In genomic region chr5:17848733-17849132, GRCm38 (mm10) we compare ENCODE assay signal across 29 mouse cellular contexts. TPM values are rescaled to one million over a fixed set of nuclear protein-coding genes. Genes with fewer than 3 reads are reported as not detected.
A peak's percentile ranks its signal among the peaks of the same experiment; 100 is the strongest.
DNase-seq lines count a peak whose midpoint lies in the region; ATAC-seq and TF ChIP-seq lines count a peak whose summit lies in the region.
"Had no signal": no experiment of that assay in that cellular context is flagged by ENCODE, and none has a peak within 500 bp of the region (broad histone marks: within the 10 kb centered on the region; RNA-seq: fewer than 3 reads in every experiment).

No protein-coding gene starts in this region.

- H3K9me3 ChIP-seq in heart, embryonic 13.5 days = no peaks in the 10 kb centered on the region
- no peaks in the 10 kb centered on the region for H3K9me3 ChIP-seq in CH12.LX (replicated peaks; ENCODE audit: low read length)
- H3K9me3 ChIP-seq: embryonic facial prominence, embryonic 12.5 days; forebrain, embryonic 10.5 days; forebrain, embryonic 15.5 days; limb, embryonic 13.5 days; liver, embryonic 12.5 days; megakaryocyte, embryonic 14.5 days; midbrain, embryonic 12.5 days; neural tube, embryonic 12.5 days had no signal

- 70% methylated on average over 2 of the region's 2 CpGs for WGBS in heart, embryonic 13.5 days

- TF ChIP-seq CTCF in CH12.LX (conservative IDR thresholded peaks at IDR 0.05 in 1 of 2, IDR thresholded peaks at IDR 0.05 in 1 of 2; ENCODE audit: low read depth in 2 of 2, low read length in 2 of 2) = no peak

- TF ChIP-seq EP300 in CH12.LX (IDR thresholded peaks at IDR 0.05; ENCODE audit: low read length) = no peak

- H3K27me3 ChIP-seq in heart, embryonic 13.5 days (replicated peaks) = no peaks in the 10 kb centered on the region
- no peaks in the 10 kb centered on the region for H3K27me3 ChIP-seq in CH12.LX (replicated peaks)
- H3K27me3 ChIP-seq: embryonic facial prominence, embryonic 12.5 days; forebrain, embryonic 15.5 days; limb, embryonic 13.5 days; liver, embryonic 12.5 days; megakaryocyte, embryonic 14.5 days; midbrain, embryonic 12.5 days; neural tube, embryonic 12.5 days had no signal

- dilution Hi-C loops in CH12.LX (cut with MboI; ENCODE audit: extremely low pct_ligation_motif_present, extremely low pct_unique_long_range_greater_than_20kb, low sequenced_read_pairs) = no loop called here

- H3K36me3 ChIP-seq in heart, embryonic 13.5 days = no peaks in the 10 kb centered on the region
- peaks cover 2% of the 10 kb centered on the region in 2 experiments for H3K36me3 ChIP-seq in CH12.LX (replicated peaks in 1 of 2; ENCODE audit: control insufficient read depth in 1 of 2, insufficient read depth in 1 of 2, low read length in 1 of 2)
- H3K36me3 ChIP-seq: embryonic facial prominence, embryonic 12.5 days; forebrain, embryonic 10.5 days; forebrain, embryonic 15.5 days; limb, embryonic 13.5 days; liver, embryonic 12.5 days; midbrain, embryonic 12.5 days; neural tube, embryonic 12.5 days had no signal

- no peak for TF ChIP-seq RAD21 in CH12.LX (IDR thresholded peaks at IDR 0.05; ENCODE audit: low read depth, low read length)

- H3K9ac ChIP-seq in heart, embryonic 13.5 days = no peak overlapping the region
- H3K9ac ChIP-seq in CH12.LX (ENCODE audit: insufficient read depth, low read depth) = peak overlapping the region; percentile 56
- H3K9ac ChIP-seq: embryonic facial prominence, embryonic 12.5 days; forebrain, embryonic 15.5 days; limb, embryonic 13.5 days; liver, embryonic 12.5 days; midbrain, embryonic 12.5 days; neural tube, embryonic 12.5 days had no signal

- in situ Hi-C loops in CH12.LX (cut with MboI; ENCODE audit: low pct_ligation_motif_present, low pct_unique_long_range_greater_than_20kb, low sequenced_read_pairs) = loop anchor here (10.0 kb wide), 1 partner anchor 166 kb away; no protein-coding TSS in a partner anchor

- TF ChIP-seq POLR2A in CH12.LX (IDR thresholded peaks at IDR 0.05; ENCODE audit: low read depth, low read length) = no peak

- no peak for DNase-seq in heart, adult 18-20 months
- DNase-seq in kidney, adult 9 months = peak; percentile 34
- DNase-seq in kidney, postnatal 10 days = no peak
- DNase-seq in CH12.LX (ENCODE audit: extremely low read depth) = no peak
- no peak for DNase-seq in T-cell, adult 2 months (ENCODE audit: low spot score)
- DNase-seq: adrenal gland, adult 8-10 months; cerebellum, adult 11 months; cerebellum, adult 9-10 months; embryo, embryonic 11 days; kidney, adult 18-20 months; kidney, postnatal 4 days; lung, adult 18-20 months; lung, postnatal 36 days; right cerebral cortex, adult 18-20 months; spleen, adult 18-20 months; thymus, postnatal 4 days had no signal

- no peak overlapping the region for H3K27ac ChIP-seq in heart, embryonic 13.5 days (replicated peaks)
- no peak overlapping the region for H3K27ac ChIP-seq in CH12.LX (ENCODE audit: insufficient read depth, low read depth)
- peak overlapping the region; percentile 65 for H3K27ac ChIP-seq in brown adipose tissue, adult 24 weeks (replicated peaks; ENCODE audit: low read depth, low read length)
- H3K27ac ChIP-seq: embryonic facial prominence, embryonic 12.5 days; forebrain, embryonic 10.5 days; forebrain, embryonic 15.5 days; limb, embryonic 13.5 days; liver, embryonic 12.5 days; midbrain, embryonic 12.5 days; neural tube, embryonic 12.5 days had no signal

- ATAC-seq in heart, embryonic 13.5 days (ENCODE audit: extremely low read depth, insufficient number of reproducible peaks, low FRiP score, low TSS enrichment) = no peak
- ATAC-seq: forebrain, embryonic 15.5 days; hindbrain, embryonic 16.5 days; liver, embryonic 12.5 days had no signal

- H3K4me3 ChIP-seq in heart, embryonic 13.5 days = peak overlapping the region; percentile 26
- H3K4me3 ChIP-seq in CH12.LX (replicated peaks in 1 of 3; ENCODE audit: low read depth in 2 of 3, low read length in 2 of 3, poor library complexity in 1 of 3) = peak overlapping the region; percentile 43 to 58 (median 46)
- peak overlapping the region; percentile 49 for H3K4me3 ChIP-seq in brown adipose tissue, adult 24 weeks (ENCODE audit: insufficient read depth, low read depth, low read length)
- H3K4me3 ChIP-seq: embryonic facial prominence, embryonic 12.5 days; forebrain, embryonic 10.5 days; forebrain, embryonic 15.5 days; limb, embryonic 13.5 days; liver, embryonic 12.5 days; megakaryocyte, embryonic 14.5 days; midbrain, embryonic 12.5 days; myocyte; neural tube, embryonic 12.5 days had no signal

- peaks cover 23% of the 10 kb centered on the region for H3K79me2 ChIP-seq in CH12.LX (replicated peaks; ENCODE audit: control insufficient read depth, extremely low read depth, insufficient read depth, poor library complexity, severe bottlenecking)

- peak overlapping the region; percentile 48 for H3K4me2 ChIP-seq in heart, embryonic 13.5 days
- H3K4me2 ChIP-seq in CH12.LX (ENCODE audit: insufficient read depth, low read depth, poor library complexity, severe bottlenecking) = no peak overlapping the region
- H3K4me2 ChIP-seq: embryonic facial prominence, embryonic 12.5 days; forebrain, embryonic 15.5 days; heart, embryonic 11.5 days; limb, embryonic 13.5 days; liver, embryonic 12.5 days; midbrain, embryonic 12.5 days; neural tube, embryonic 12.5 days had no signal

- peaks cover 22% of the 10 kb centered on the region for H3K4me1 ChIP-seq in heart, embryonic 13.5 days
- H3K4me1 ChIP-seq in CH12.LX (ENCODE audit: control insufficient read depth in 1 of 2, insufficient read depth in 2 of 2) = peaks cover 4 to 18% of the 10 kb centered on the region in 2 experiments; a peak in 3 of 4 replicates
- peaks cover 4% of the 10 kb centered on the region; the same call in 1 of the 2 replicates for H3K4me1 ChIP-seq in brown adipose tissue, adult 24 weeks (ENCODE audit: control insufficient read depth, insufficient read depth, insufficient read length, low read length)
- H3K4me1 ChIP-seq: embryonic facial prominence, embryonic 12.5 days; forebrain, embryonic 10.5 days; forebrain, embryonic 15.5 days; limb, embryonic 13.5 days; liver, embryonic 12.5 days; megakaryocyte, embryonic 14.5 days; midbrain, embryonic 12.5 days; neural tube, embryonic 12.5 days had no signal

TF ChIP-seq in CH12.LX, 34 proteins besides CTCF, POLR2A, EP300 and RAD21:
- TF ChIP-seq JUN (IDR thresholded peaks at IDR 0.05; ENCODE audit: insufficient read depth, low read depth, low read length) (no peak), USF2 (conservative IDR thresholded peaks at IDR 0.05; ENCODE audit: low read depth, low read length) (no peak), SIN3A (IDR thresholded peaks at IDR 0.05; ENCODE audit: low read length) (0 out of 2 replicates have a peak, but pooled peaks have one; percentile 30), HCFC1 (IDR thresholded peaks at IDR 0.05; ENCODE audit: low read depth, low read length) (no peak), SMC3 (IDR thresholded peaks at IDR 0.05; ENCODE audit: low read depth, low read length) (no peak), CHD1 (IDR thresholded peaks at IDR 0.05; ENCODE audit: low read depth, low read length) (0 out of 2 replicates have a peak, but pooled peaks have one; percentile 58), KAT2A (IDR thresholded peaks at IDR 0.05; ENCODE audit: insufficient replicate concordance, low read length) (no peak)

RNA-seq across cellular contexts. Expression of gene Cd36, which starts 39.9 kb away (rescaled TPM):
- polyA plus RNA-seq in heart, embryonic 13.5 days (2015; fragmentation: Nextera tagmentation; extraction: Ambion mirVana) = 74.1 and 80.4 TPM in 2 replicates
- 1,000 to 10,000 TPM; 1,692 to 1,930 TPM for total RNA-seq in heart, adult 18-20 months (2021)
- 145 and 189 TPM in 2 replicates for total RNA-seq in CH12.LX (2012; rRNA removed)
- total RNA-seq in CH12.LX (2014; rRNA removed) = 690 and 774 TPM in 2 replicates
- 608 and 652 TPM in 2 replicates for polyA plus RNA-seq in CH12.LX (2012; ENCODE audit: insufficient read length, low read depth)
- polyA plus RNA-seq in brown adipose tissue, adult 24 weeks (2012; ENCODE audit: insufficient read depth, insufficient read length, missing spikeins) = 1,463 and 1,631 TPM in 2 replicates
